Mouse (Mus musculus): ENCODE measurements at regions not wholly inside any gene's neighbourhood (a gene's known extent, or its start where the extent isn't known, plus 50 kb on each side); places are given as distances from the start of the nearest gene placed in this dataset.

DNA sequence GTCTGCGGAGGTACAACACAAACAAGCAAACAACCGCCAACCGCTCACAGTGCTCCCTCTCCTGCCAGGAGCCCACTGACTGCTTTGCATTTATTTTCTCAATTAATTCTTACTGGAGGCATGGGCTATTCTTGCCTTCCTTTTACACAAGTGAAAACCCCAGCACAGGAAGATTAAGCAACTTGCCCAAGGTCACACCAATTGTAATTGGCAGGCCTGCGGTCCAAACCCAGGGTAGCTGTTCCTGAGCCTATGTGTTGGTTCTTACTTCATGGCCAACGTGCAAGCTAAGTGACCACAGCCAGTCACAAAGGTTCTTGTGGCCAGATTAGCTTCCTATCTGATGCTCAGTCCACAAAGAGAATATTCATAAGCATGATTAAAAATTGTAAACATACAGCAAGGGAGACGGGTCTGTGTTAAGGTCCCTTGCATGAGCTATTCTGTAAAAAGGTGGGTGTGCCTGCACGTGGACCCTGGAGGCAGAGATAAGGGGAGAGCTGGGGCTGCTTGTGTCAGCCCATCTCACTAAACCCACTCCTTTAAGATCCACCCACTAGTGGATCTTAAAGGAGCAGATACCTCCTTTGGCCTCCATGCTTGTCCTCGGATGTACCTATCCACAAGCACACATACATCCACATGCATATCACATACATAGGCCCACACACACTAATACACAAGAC, 190.2 kb upstream of the Jade1 start:
- DNase-seq (ENCODE audit: low read depth): no peak

DNA sequence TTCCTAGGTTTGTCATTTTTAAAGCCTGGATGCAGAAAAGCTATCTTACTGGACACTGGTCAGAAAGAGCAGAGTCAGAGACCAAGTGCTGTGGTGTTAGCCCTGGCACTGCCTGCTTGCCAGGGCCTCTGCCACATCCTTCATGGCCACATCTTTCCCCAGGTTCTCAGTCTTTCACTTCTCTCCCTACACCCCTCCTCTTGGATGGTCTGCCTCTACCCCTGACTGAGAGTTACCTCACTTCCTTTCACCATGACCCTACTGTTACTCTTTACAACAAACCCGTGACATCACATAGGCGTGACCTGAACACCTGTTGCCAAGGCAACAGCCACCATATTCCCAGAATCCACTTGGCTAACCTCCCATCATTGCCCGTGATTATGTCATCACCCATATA, 191.6 kb upstream of the Jade1 start:
- DNase-seq (ENCODE audit: low read depth): no peak

DNA sequence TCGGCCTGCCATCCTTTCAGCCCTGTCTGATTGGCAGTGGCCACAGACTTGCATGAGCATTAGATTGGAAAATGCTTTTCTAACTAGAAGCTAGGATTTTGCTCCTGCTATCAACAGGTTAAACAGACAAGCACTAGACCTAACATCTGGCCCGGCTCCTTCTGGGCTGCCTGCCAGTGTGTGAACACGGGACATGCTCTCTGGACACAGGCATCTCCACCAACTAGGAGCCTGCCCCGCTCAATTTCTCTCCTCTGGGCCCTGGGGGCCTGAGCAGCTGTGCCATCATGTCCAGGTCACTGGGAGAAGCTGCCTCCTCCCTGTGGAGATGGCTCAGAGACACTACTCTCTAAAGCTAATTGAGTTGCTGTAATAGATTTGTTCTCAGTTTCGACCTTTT, 195.3 kb upstream of the Jade1 start:
- no peak for DNase-seq (ENCODE audit: low read depth)

DNA sequence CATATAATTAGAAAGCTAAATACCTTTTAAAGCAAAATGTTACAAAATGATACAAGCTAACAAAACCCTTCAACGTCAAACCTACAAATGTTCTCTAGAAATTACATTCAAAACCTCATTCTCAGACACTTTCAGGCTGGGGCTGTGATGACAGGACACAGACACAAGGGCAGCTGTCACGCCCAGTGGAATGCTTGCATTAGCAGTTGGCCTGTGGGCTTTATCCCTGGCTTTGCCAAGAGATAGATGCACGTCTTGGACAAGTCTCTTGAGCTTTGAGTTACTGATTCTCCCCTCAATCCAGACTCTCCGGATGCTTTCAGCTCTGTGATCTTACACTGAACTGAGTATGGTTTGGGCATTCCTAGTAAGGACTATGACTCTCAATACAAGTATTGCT, 196.1 kb upstream of the Jade1 start:
- DNase-seq (ENCODE audit: low read depth): no peak

DNA sequence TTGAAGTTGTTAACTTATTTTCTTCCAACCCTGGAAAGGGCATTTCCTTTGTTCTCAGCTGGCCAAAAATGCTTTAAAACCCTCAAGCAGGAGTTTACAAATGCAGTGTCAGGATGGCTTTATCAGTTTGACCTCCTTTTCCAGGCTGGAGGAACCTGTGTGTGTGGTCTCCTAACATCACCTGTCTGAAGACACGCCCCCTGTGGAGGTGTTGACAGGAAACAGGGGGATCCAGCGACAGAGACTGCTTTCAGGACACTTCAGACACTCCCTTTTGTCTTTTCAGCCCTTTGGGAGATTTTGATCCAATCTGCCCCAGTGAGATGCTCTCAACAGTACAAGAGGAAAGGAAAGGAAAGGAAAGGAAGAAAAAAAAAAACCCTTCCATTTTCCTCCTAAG, 202.5 kb upstream of the Jade1 start:
- no peak for DNase-seq (ENCODE audit: low read depth)

DNA sequence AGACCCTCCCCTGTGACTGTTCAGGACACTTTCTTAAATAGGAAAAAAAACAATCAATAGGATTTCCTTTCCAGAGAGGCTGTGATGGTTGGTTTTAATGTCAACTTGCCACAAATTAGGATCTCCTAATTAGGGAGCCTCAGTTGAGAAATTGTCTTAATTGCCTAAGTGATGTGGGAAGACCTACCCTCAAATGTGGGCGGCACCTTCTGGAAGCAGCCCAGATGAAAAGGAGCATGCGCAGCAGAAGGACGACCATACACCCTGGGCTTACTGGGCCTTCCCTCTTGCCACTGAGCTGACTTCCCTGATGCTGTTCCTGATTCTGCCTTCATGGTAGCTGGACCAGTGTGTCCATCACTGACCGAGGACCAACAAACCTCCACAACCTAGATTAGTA, 203.7 kb upstream of the Jade1 start:
- no peak for DNase-seq (ENCODE audit: low read depth)

DNA sequence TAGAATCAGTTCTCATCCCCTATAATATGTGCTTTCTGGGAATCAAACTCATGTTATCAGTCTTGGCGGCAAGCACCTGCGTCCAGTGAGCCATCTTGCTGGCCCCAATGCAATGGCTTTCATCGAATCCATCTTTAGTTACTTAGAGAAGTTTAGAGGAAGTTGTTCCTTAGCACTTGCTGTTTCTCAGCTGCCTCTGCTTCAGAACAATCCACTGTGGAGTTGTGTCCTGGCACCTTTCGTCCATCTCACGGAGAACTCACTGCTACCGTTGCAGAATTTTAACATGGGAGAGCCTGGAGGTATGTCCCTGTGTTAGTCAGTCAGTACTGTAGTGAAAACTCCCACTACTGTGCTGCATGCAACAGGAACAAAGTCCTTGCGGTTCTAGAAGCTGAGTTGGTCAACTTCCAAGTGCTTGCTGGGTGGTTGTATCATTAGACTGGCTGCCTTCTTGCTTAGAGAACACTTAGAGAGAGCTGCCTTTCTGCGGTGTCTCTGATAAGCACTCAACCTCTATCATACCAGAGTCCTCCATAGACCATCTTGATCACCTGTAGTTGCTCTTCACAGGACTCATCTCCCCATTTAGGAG, 204.3 kb upstream of the Jade1 start:
- no peak for DNase-seq (ENCODE audit: low read depth)

DNA sequence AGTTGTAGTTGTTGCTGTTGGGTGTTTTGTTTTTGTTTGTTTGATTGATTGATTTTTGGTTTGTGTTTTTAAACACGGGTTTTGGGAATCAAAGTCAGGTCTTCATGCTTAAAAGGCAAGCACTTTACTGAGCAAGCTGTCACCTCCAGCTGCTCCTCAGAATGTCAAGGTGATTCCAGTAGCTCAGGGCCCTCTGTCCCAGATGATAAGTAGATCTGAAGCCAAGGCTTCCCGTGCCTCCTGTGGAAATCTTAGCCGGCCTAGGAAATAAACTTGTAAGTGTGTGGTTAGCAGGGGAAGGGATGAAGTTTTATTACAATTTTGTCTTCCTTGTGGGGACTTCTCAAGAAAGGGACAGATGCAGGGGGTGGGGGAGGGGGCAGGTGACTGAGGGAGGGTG, 205.2 kb upstream of the Jade1 start:
- DNase-seq (ENCODE audit: low read depth): no peak

DNA sequence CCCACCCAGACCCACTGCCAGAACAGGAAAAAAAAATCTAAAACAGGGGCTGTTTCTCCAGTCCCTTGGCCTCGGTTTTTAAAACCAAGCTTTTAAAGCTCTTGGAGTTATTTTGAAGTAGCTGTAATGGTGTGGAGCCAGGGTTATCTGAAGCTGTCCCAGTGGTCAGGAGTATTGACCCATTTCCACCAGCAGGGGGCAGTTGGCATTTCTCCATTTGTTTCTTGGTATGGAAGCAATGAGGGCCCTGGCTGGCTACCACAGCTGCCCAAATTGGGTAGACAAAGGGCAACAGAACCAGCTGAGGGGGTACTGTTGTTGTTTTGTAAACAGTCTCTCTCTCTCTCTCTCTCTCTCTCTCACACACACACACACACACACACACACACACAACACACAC, 206.7 kb upstream of the Jade1 start:
- no peak for DNase-seq (ENCODE audit: low read depth)

DNA sequence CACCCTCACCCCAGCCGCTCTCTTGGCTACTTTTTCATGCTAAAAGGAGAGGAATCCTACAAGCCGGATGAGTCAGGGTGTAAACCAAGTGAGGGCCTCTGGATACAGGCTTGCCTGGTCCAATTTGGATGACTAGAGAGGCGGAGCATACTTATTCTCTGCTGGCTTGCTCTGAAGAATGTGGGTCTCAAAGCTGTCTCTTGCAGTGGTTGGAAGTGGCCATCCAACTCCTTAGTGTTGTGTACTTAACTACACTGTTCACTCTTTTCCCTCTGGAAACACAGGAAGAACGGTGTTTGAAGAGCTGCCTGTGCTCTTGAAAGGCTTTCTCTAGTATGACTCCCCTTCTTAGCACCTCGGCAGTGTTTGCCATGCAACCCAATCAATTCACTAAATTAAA, 208.7 kb upstream of the Jade1 start:
- DNase-seq (ENCODE audit: low read depth): no peak

DNA sequence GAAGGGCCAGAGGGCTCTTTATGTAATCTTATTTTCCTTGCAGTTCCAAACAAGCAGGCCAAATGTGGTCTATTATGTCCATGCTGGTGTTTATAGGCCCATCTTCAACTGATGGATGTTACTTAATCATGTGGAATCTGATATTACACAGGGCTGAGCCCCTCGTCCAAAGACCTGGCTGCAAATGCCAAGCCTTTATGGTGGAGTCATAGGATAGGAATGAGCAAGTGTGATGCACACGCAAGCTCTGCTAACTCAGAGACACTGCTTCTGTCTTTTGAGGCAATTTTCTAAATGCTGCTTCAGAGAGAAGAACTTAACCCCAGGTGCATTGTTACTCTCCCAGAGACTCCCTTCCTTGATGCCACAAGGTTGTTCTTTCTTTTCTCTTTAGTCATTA, 212.1 kb upstream of the Jade1 start:
- no peak for DNase-seq (ENCODE audit: low read depth)

DNA sequence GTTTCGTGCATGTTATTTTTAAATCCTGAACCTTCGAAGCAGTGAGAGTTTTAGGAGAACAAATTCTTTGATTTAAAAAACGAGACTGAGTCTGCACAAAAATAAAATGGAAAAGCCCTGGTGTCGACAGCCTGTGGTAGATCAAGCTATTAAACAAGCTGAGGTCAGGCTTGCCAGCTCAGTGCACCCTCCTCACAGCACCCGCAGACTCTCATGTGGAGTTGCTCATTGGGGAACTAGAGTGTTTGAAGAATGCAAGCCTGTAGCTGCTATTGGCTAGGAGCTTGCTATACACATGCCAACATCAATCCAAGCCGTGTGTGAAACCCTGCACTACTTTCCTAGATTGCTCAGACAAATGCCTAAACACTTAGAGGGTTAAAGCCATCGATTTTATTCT, 223.1 kb upstream of the Jade1 start:
- no peak for DNase-seq (ENCODE audit: low read depth)

DNA sequence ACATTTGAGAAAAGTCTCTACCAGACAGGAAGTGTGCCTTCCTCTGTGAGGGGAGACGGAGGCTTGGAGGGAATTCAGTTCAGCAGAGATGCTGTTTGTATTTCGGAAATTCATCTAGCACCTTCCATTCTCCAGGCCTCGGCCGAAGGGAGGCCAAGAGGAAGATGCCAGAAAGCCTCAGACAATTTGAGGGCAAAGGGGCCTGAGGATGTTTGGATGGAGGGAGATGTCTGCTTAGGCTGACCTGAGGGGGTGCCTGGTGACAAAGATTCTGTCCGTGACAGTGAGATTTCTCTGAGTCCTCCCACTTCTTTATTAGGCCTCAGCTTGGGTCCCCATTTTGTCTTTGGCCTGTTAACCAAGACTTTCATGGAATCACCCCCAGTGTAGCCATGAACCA, 225.2 kb upstream of the Jade1 start:
- DNase-seq (ENCODE audit: low read depth): no peak

DNA sequence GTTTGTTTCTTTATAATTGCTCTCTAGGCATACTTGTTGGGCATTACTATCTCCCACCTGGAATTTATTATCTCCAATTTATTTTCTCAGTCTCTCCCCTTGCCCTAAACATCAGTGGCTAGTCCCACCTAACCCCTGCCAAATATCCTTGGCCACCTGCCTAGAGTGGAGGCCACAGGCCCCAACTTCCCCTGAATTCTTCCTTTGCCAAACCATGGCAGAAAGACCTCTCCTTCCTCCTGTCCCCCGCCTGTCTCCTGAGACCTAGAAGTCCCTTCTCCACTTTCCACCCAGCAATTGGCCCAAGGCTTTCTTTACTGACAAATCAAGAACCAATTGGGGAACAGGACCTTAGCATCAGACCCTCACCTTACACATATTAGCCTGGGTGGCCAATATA, 226.7 kb upstream of the Jade1 start:
- DNase-seq (ENCODE audit: low read depth): no peak

DNA sequence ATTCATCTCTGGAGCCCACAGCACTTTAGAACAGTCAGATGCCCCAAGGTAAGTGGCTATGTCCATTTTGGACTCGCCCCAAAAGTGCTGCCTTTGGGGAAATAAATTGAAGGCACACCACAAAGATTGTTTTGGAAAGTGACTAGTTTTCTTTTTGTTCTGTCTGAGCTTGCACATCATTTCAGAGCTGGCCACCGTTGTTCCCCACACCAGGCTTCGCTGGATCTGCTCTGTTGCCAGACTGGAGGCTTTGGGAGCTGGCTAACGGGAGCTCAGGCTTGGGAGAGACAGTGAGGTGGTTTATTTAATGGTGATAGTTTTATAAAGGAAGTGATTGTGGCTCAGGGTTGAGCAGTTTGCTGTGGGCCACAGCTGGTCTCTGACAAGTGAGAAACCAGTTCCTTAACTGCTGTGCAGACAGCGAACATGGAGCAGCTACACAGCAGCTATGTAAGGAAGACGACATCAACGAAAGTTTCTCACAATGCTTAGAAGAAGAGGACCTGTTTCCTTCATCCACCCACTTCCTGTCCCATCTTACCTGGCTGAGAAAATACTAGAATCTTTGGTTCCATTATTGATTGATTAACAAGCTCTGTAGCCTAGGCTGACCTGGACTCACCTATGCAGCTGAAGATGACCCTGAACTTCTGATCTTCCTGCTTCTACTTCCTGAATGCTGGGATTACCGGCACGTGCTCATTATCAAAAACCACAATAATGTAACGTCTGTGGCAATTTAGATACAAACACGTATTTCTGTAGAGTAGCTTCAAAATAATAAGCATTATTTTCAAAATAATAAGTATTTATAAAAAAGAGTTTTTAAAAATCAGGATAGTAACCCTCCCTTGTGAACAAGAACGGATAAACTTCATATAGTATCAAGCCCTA, 229.1 kb upstream of the Jade1 start:
- DNase-seq (ENCODE audit: low read depth): no peak

DNA sequence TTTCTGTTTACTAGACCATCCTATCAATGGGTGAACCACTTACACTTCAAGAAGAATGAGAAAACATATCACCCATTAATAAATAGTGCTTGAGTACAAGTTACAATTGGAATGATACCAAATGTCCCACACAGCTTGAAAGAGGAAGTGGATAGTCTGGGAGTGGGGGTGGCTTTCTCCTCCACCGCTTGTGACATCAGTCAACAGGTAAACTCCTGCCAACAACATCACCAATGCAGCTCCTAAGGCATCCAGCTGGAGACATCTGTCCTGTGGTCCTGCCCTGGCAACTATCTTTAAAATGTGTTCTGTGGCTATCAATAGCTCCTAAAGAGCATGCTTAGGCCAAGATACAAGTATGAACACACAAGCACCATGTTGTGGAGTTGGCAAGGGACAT, 233.7 kb upstream of the Jade1 start:
- no peak for DNase-seq (ENCODE audit: low read depth)

DNA sequence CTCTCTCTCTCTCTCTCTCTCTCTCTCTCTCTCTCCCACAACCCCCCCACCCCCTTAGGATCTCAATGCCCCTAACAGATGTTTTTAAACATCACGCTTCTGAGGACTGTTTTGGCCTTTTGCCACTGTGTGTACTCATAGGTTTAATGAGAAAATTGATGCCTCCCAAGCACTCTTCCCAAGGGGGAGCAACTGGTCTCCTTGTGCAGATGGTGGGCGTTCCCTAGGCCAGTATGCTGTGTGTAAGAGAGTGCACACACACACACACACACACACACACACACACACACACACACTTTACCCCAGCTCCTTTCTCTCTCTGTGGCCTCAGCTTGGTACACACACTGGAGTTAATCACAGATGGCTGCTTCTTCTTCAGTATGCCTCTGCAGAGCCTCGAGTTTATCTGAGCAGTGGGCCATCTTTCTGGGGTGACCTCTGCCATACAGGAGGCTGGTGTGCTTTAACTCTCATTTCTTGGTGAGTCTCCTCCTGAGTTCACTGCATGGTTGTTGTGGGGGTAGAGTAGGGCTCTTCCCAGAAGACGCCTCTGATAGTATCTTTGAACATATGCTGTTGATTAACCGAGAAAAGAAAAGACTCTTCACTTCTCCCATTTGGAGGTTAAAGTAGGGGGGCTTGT, 236.2 kb upstream of the Jade1 start:
- no peak for DNase-seq (ENCODE audit: low read depth)

DNA sequence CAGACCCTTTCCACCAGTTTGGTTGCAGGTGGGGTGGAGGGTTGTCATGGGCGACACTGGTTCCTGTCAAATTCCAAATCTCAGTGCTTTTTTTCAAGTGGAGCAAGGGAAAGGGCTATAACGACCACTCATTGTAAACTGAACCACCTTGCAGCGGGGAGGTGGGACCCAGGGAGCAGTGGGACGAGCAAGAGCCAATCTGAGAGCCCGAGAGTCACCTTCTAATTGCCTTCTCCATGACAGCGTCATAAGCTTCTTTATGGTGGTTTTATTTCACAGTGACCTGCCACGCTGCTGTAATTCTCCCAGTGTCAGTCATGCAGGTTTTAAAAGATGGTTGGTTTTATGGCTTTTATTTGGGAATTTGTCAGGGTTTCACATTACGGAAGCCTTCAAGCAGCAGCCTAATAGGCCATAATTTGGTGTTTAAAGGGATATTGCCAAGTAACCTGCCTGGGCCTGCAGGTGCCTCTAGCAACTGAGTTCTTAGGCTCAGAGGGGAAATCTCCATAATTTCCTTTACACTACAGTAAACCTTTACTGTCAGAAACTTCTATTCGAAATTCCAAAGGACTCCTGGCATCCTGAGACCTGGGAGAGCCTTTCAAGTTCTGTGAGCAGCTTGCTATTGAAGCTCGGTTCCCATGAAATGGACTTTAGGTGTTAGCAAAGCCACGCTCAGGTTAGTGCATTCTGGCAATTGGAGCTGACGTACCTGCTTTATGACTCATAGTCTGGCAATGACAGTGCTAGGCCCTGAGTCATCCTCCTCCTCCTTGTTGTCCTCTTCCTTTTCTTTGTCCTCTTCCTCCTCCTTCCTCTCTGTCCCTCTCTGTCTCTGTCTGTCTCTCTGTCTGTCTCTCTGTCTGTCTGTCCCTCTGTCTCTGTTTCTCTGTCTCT, 235.6 kb upstream of the Pgrmc2 start:
- peak; percentile 94 for DNase-seq (ENCODE audit: low read depth)

DNA sequence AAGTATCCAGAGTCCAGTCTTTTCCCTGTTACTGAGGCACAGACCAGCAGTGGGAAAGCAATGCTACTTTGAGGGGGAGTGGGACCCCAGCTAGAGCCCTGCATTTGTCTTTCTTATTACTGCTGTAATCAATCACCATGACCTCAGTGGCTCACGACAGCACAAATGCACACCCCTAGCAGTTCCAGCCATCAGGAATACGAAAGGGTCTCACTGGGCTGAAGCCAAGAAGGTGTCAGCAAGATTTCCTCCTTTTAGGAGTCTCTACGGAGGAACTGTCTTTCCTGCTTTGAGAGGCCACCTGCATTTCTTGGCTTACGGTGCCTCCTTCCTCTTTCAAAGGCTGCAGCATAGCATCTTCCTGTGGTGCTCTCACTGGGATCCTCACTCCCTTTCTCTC, 234.3 kb upstream of the Pgrmc2 start:
- DNase-seq (ENCODE audit: low read depth): no peak

DNA sequence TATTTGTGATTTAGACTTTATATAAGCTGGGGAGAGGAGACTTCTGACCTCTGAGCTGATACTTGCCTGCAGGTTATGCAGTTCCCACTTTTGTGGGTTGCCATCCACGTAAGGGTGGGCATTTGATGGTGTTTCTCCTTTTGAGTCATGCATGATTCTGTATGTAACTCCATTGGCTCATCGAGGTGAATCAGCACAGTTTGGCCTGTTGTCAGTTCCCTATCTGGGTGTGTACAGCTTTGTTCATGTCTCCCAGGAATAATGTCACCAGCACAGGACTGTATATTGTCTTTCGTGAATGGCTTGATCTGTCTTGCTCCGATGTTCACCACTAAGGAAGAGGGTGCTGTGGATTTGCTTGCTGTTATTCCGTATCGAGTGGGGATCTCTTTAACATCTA, 229.6 kb upstream of the Pgrmc2 start:
- DNase-seq (ENCODE audit: low read depth): no peak

DNA sequence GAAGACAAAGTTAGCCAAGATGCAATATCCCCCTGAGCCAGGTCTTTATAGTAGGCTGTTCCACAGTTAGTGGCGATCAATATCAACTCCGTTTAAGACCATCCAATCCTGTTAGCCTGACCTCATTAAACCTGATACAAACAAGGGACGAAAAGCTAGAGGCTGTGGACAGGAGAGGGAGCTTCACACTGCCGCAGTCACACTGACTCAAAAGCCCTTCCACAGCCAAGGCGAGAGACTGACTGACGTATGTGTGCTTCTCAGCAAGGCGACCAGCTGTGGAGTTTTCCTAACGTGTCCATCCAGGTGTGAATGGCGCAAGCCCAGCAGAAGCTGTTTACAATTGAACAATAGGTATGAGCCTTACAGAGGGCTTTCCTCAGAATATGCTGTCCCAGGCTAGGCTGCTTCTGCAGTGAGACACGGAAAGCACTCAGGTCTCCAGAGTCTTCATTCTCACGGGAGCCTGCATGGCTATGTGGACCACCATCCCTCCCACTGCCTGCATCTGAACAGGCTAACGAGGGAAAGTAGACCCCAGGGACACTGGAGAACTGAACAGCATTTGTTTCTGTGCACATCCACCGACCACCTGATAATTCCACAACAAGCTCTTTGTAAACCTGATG, 224.7 kb upstream of the Pgrmc2 start:
- no peak for DNase-seq (ENCODE audit: low read depth)

Data from gonadal fat pad, adult 2 months (tissue).